Mouse (Mus musculus) hindbrain, embryonic 11.5 days (tissue): ENCODE results near the gene Pmepa1. TPM values are rescaled to one million over a fixed set of nuclear protein-coding genes. Genes with fewer than 3 reads are reported as not detected.

Source experiments
- ATAC-seq: fragments of 200-750 bp; cut with Nextera tagmentation; 2 replicates; pipeline ENCODE4 v1.8.0; 2017; ENCODE audit warnings: mild to moderate bottlenecking, moderate TSS enrichment, moderate library complexity; ENCODE audit not compliant: low FRiP score
- DNase-seq: peaks from one replicate; pipeline ENCODE4 v3.0.0-alpha.2; 2015; ENCODE audit warnings: low spot score
- H3K27ac ChIP-seq: fragments of 300-500 bp; sonication (generic); 2 replicates; pipeline ENCODE4 v1.5.1; 2014; ENCODE audit warnings: mild to moderate bottlenecking, low read depth, low read length
- H3K27me3 ChIP-seq: fragments of 300-500 bp; sonication (generic); 2 replicates; pipeline ENCODE4 v1.6.1; 2014; ENCODE audit warnings: mild to moderate bottlenecking, low read length, moderate library complexity, mixed read lengths; ENCODE audit not compliant: control insufficient read depth, insufficient read depth
- H3K36me3 ChIP-seq: fragments of 300-500 bp; sonication (generic); 2 replicates; pipeline ENCODE4 v1.6.1; 2014; ENCODE audit warnings: mild to moderate bottlenecking, low read length, moderate library complexity, mixed read lengths; ENCODE audit not compliant: control insufficient read depth, insufficient read depth
- H3K4me1 ChIP-seq: fragments of 300-500 bp; sonication (generic); replicated peaks from 2 replicates; pipeline ENCODE4 v1.6.1; 2014; ENCODE audit warnings: low read length, mixed read lengths; ENCODE audit not compliant: control insufficient read depth, insufficient read depth
- H3K4me2 ChIP-seq: fragments of 300-500 bp; sonication (generic); replicated peaks from 2 replicates; pipeline ENCODE4 v1.6.1; 2014; ENCODE audit warnings: mild to moderate bottlenecking, low read depth, low read length
- H3K4me3 ChIP-seq: fragments of 300-500 bp; sonication (generic); 2 replicates; pipeline ENCODE4 v1.5.1; 2014; ENCODE audit warnings: low read depth, low read length
- H3K9ac ChIP-seq: fragments of 300-500 bp; sonication (generic); 2 replicates; pipeline ENCODE4 v1.6.1; 2014; ENCODE audit warnings: low read depth, low read length
- H3K9me3 ChIP-seq: fragments of 300-500 bp; sonication (generic); 2 replicates; pipeline ENCODE4 v1.6.1; 2016; ENCODE audit warnings: low read length; ENCODE audit not compliant: control insufficient read depth
- WGBS: fragments of 180-500 bp; shearing (Covaris S2); extraction: QIAGEN DNeasy Blood & Tissue Kit; methylation state at CpG from one replicate; pipeline ENCODE4 v1.1.7; 2014; 5-methylcytosine and 5-hydroxymethylcytosine counted together
- polyA plus RNA-seq: library from polyadenylated mRNA; unstranded; fragments of >200 nt; fragmentation: Nextera tagmentation; extraction: Ambion mirVana; gene quantifications from 2 replicates; pipeline ENCODE4 v1.2.1, GENCODE M21; 2014

Gene Pmepa1
- polyA plus RNA-seq, 1 experiment from 2014 or later = 5.0 TPM

GRCm38 (mm10) chr2:173184475-173185080, 91.8 kb downstream of the Pmepa1 start:
- DNase-seq (no peak), ATAC-seq (no peak)
- no peak overlapping the region for H3K27ac ChIP-seq
- H3K4me1 ChIP-seq = no peaks in the 10 kb centered on the region
- no peaks in the 10 kb centered on the region for H3K36me3 ChIP-seq
- no peak overlapping the region for H3K4me2 ChIP-seq
- no peaks in the 10 kb centered on the region for H3K27me3 ChIP-seq
- no peaks in the 10 kb centered on the region for H3K9me3 ChIP-seq
- H3K4me3 ChIP-seq = no peak overlapping the region
- 64% methylated on average over 11 of the region's 11 CpGs for WGBS
- no peak overlapping the region for H3K9ac ChIP-seq

- DNase-seq (peak; percentile 82), ATAC-seq (peak; percentile 24; the same call in 1 of the 2 replicates)
- Histone ChIP-seq H3K4me2 (no peak overlapping the region), H3K36me3 (no peaks in the 10 kb centered on the region), H3K9me3 (no peaks in the 10 kb centered on the region), H3K4me1 (no peaks in the 10 kb centered on the region), H3K4me3 (no peak overlapping the region), H3K9ac (no peak overlapping the region), H3K27me3 (no peaks in the 10 kb centered on the region), H3K27ac (no peak overlapping the region)
- WGBS = 10% methylated on average over 8 of the region's 8 CpGs
Measured at GRCm38 (mm10) chr2:173183836-173184460, 92.4 kb downstream of the Pmepa1 start.

DNA sequence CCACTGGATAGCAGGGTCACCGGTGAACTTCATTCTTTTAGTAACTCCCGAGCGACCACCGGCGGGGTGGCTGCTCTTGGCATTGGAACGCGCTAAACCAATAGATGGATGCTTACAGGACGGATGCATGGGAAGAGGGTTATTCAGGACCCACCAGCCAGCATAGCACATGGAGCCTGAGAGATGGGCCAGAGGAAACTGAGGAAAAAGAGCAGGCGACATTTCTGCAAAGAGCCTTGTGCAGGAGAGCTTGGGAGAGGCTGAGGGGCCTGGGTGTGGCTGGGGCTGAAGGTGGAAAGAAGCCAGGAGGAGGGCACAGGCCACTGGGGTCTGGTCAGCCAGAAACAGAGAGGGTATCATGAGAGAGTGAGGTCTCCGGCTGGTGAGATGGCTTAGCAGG, 93.0 kb downstream of the Pmepa1 start:
- H3K4me3 ChIP-seq = no peak overlapping the region
- no peaks in the 10 kb centered on the region for H3K9me3 ChIP-seq
- DNase-seq (no peak), ATAC-seq (no peak)
- no peak overlapping the region for H3K27ac ChIP-seq
- no peak overlapping the region for H3K4me2 ChIP-seq
- H3K36me3 ChIP-seq = no peaks in the 10 kb centered on the region
- whole genome bisulfite sequencing = 91% methylated on average over 10 of the region's 10 CpGs
- no peaks in the 10 kb centered on the region for H3K27me3 ChIP-seq
- H3K4me1 ChIP-seq = no peaks in the 10 kb centered on the region
- no peak overlapping the region for H3K9ac ChIP-seq

DNA sequence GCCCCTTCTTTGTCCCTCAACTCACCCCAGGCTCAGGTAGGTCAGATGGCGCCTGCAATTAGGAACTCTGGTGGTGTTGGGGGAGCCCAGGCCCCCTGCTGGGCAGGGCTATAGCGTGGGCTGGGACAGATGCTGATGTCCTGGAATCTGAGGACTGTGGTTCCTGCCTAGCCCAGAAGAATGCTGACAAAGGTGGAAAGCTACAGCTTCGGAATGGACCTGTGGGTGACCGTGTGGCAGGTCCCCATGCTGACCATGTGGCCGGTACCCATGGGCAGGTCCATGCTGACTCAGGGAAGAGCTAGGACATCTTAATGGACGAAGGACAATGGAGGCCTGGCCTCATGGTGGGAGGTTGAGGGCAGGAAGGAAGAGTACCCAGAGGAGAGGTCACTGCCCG, 93.5 kb downstream of the Pmepa1 start:
- Histone ChIP-seq H3K4me3 (no peak overlapping the region), H3K27me3 (no peaks in the 10 kb centered on the region), H3K9ac (no peak overlapping the region), H3K36me3 (no peaks in the 10 kb centered on the region), H3K4me1 (no peaks in the 10 kb centered on the region), H3K9me3 (no peaks in the 10 kb centered on the region), H3K4me2 (no peak overlapping the region), H3K27ac (no peak overlapping the region)
- DNase-seq = no peak
- WGBS = 74% methylated on average over 7 of the region's 7 CpGs
- ATAC-seq = no peak

- no peak for ATAC-seq
- no peak overlapping the region for H3K4me2 ChIP-seq
- no peaks in the 10 kb centered on the region for H3K4me1 ChIP-seq
- H3K27ac ChIP-seq = no peak overlapping the region
- H3K9ac ChIP-seq = no peak overlapping the region
- 85% methylated on average over 7 of the region's 7 CpGs for WGBS
- H3K36me3 ChIP-seq = no peaks in the 10 kb centered on the region
- no peak for DNase-seq
- no peaks in the 10 kb centered on the region for H3K9me3 ChIP-seq
- no peak overlapping the region for H3K4me3 ChIP-seq
- no peaks in the 10 kb centered on the region; the same call in 1 of the 2 replicates for H3K27me3 ChIP-seq
Measured at GRCm38 (mm10) chr2:173181901-173182300, 94.4 kb downstream of the Pmepa1 start.

GRCm38 (mm10) chr2:173181486-173181885, 94.8 kb downstream of the Pmepa1 start:
- ATAC-seq (no peak), DNase-seq (no peak)
- Histone ChIP-seq H3K27ac (no peak overlapping the region), H3K4me1 (no peaks in the 10 kb centered on the region), H3K4me2 (no peak overlapping the region), H3K27me3 (no peaks in the 10 kb centered on the region; the same call in 1 of the 2 replicates), H3K36me3 (no peaks in the 10 kb centered on the region), H3K4me3 (no peak overlapping the region), H3K9ac (no peak overlapping the region), H3K9me3 (no peaks in the 10 kb centered on the region)
- 79% methylated on average over 4 of the region's 5 CpGs for WGBS

- H3K9me3 ChIP-seq = no peaks in the 10 kb centered on the region
- WGBS = 77% methylated on average over 11 of the region's 11 CpGs
- DNase-seq = no peak
Measured at GRCm38 (mm10) chr2:173180721-173181388, 95.5 kb downstream of the Pmepa1 start.

DNA sequence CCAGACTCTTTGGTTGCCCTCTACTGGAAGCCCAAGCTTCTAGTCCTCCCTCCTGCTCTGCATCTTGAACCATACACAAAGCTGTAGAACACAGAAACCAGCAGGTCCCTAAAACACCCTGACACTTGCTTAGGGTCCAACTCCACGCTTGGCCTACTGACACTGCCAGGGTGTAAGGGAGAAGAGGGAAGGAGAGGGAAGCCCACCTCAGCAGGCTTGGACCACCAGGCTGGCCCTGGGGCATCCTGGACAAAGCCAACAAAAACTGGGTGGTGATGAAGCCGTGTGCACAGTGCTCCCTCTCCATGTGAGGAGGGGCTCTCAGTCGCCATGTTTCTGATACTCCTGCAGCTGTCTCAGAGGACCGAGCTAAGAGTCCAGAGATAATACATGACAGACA, 96.3 kb downstream of the Pmepa1 start:
- 86% methylated on average over 4 of the region's 4 CpGs for WGBS
- Histone ChIP-seq H3K27ac (no peak overlapping the region), H3K4me2 (no peak overlapping the region), H3K4me1 (no peaks in the 10 kb centered on the region), H3K9ac (no peak overlapping the region), H3K4me3 (no peak overlapping the region), H3K27me3 (no peaks in the 10 kb centered on the region; the same call in 1 of the 2 replicates), H3K9me3 (no peaks in the 10 kb centered on the region), H3K36me3 (no peaks in the 10 kb centered on the region)
- DNase-seq = no peak
- ATAC-seq = no peak

More at GRCm38 (mm10) chr2:173180721-173181388, 95.5 kb downstream of the Pmepa1 start:
- H3K4me1 ChIP-seq = no peaks in the 10 kb centered on the region
- H3K9ac ChIP-seq = no peak overlapping the region
- H3K27me3 ChIP-seq = no peaks in the 10 kb centered on the region; the same call in 1 of the 2 replicates
- no peak overlapping the region for H3K27ac ChIP-seq
- H3K36me3 ChIP-seq = no peaks in the 10 kb centered on the region
- H3K4me2 ChIP-seq = no peak overlapping the region
- ATAC-seq = no peak
- no peak overlapping the region for H3K4me3 ChIP-seq
